Mouse (Mus musculus): ENCODE measurements around the gene Tbxas1.

Tbxas1 gene

GRCm38 (mm10) chr6:38995774-38996173, 120.6 kb downstream of the Tbxas1 start:
- DNase-seq (ENCODE audit: low read depth, low spot score) = no peak

- DNase-seq (ENCODE audit: low read depth, low spot score) = no peak
These were observed 122.6 kb downstream of the Tbxas1 start for GRCm38 (mm10) chr6:38997838-38998237.

- DNase-seq (ENCODE audit: low read depth, low spot score) = no peak
These were observed 127.9 kb downstream of the Tbxas1 start for GRCm38 (mm10) chr6:39003126-39003525.

- no peak for DNase-seq (ENCODE audit: low read depth, low spot score)
These were observed 128.8 kb downstream of the Tbxas1 start for GRCm38 (mm10) chr6:39004003-39004473.

GRCm38 (mm10) chr6:39005267-39005944, 130.2 kb downstream of the Tbxas1 start:
- DNase-seq (ENCODE audit: low read depth, low spot score) = no peak

GRCm38 (mm10) chr6:39005945-39006572, 130.9 kb downstream of the Tbxas1 start:
- DNase-seq (ENCODE audit: low read depth, low spot score) = no peak

- DNase-seq (ENCODE audit: low read depth, low spot score) = no peak
These were observed 132.0 kb downstream of the Tbxas1 start for GRCm38 (mm10) chr6:39007223-39007622.

- DNase-seq (ENCODE audit: low read depth, low spot score) = no peak
These were observed 132.9 kb downstream of the Tbxas1 start for GRCm38 (mm10) chr6:39008116-39008515.

GRCm38 (mm10) chr6:39013034-39013832, 138.0 kb downstream of the Tbxas1 start:
- peak; percentile 23 for DNase-seq (ENCODE audit: low read depth, low spot score)

- DNase-seq (ENCODE audit: low read depth, low spot score) = no peak
These were observed 142.7 kb downstream of the Tbxas1 start for GRCm38 (mm10) chr6:39017942-39018341.

GRCm38 (mm10) chr6:39018805-39019204, 143.6 kb downstream of the Tbxas1 start:
- peak; percentile 55 for DNase-seq (ENCODE audit: low read depth, low spot score)

- DNase-seq (ENCODE audit: low read depth, low spot score) = no peak
These were observed 144.0 kb downstream of the Tbxas1 start for GRCm38 (mm10) chr6:39019219-39019618.

GRCm38 (mm10) chr6:39021909-39022308, 146.7 kb downstream of the Tbxas1 start:
- DNase-seq (ENCODE audit: low read depth, low spot score) = no peak

- no peak for DNase-seq (ENCODE audit: low read depth, low spot score)
These were observed 147.4 kb downstream of the Tbxas1 start for GRCm38 (mm10) chr6:39022461-39023181.

GRCm38 (mm10) chr6:39024631-39025030, 149.4 kb downstream of the Tbxas1 start:
- no peak for DNase-seq (ENCODE audit: low read depth, low spot score)

GRCm38 (mm10) chr6:39025038-39025437, 149.8 kb downstream of the Tbxas1 start:
- no peak for DNase-seq (ENCODE audit: low read depth, low spot score)

- no peak for DNase-seq (ENCODE audit: low read depth, low spot score)
These were observed 155.5 kb downstream of the Tbxas1 start for GRCm38 (mm10) chr6:39030714-39031113.

- no peak for DNase-seq (ENCODE audit: low read depth, low spot score)
These were observed 158.5 kb downstream of the Tbxas1 start for GRCm38 (mm10) chr6:39033676-39034075.

- DNase-seq (ENCODE audit: low read depth, low spot score) = no peak
These were observed 159.8 kb downstream of the Tbxas1 start for GRCm38 (mm10) chr6:39035039-39035438.

GRCm38 (mm10) chr6:39036204-39036603, 161.0 kb downstream of the Tbxas1 start:
- no peak for DNase-seq (ENCODE audit: low read depth, low spot score)

GRCm38 (mm10) chr6:39040451-39040850, 165.2 kb downstream of the Tbxas1 start:
- DNase-seq (ENCODE audit: low read depth, low spot score) = no peak

GRCm38 (mm10) chr6:39049141-39049540, 173.9 kb downstream of the Tbxas1 start:
- DNase-seq (ENCODE audit: low read depth, low spot score) = no peak
